Mouse (Mus musculus): ENCODE data around the gene F12. TPM values are rescaled to one million over a fixed set of nuclear protein-coding genes. Genes with fewer than 3 reads are reported as not detected.

The F12 gene
- polyA plus RNA-seq, 1 experiment from 2014 or later, result not detected

- Histone ChIP-seq H3K27me3 (ENCODE audit: control insufficient read depth, insufficient read depth, low read length) (peaks cover 29% of the 10 kb centered on the region), H3K9me3 (replicated peaks; ENCODE audit: control insufficient read depth, low read length) (no peaks in the 10 kb centered on the region), H3K27ac (replicated peaks; ENCODE audit: low read depth, low read length) (no peak overlapping the region), H3K9ac (replicated peaks; ENCODE audit: low read length) (no peak overlapping the region), H3K4me1 (ENCODE audit: control insufficient read depth, insufficient read depth, low read length) (no peaks in the 10 kb centered on the region; the same call in 1 of the 2 replicates), H3K36me3 (replicated peaks; ENCODE audit: control insufficient read depth, insufficient read depth, low read depth, low read length) (no peaks in the 10 kb centered on the region), H3K4me2 (ENCODE audit: low read depth, low read length) (no peak overlapping the region), H3K4me3 (ENCODE audit: low read depth, low read length) (no peak overlapping the region)
- WGBS, result 78% methylated on average over 4 of the region's 4 CpGs
- ATAC-seq (replicated peaks; ENCODE audit: insufficient number of reproducible peaks, low FRiP score, low TSS enrichment, low read depth), result no peak
- DNase-seq (ENCODE audit: low spot score), result no peak
These were observed 44.8 kb downstream of the F12 start for GRCm38 (mm10) chr13:55381790-55382189.

GRCm38 (mm10) chr13:55378907-55379580, 47.5 kb downstream of the F12 start:
- peaks cover 29% of the 10 kb centered on the region for H3K27me3 ChIP-seq (ENCODE audit: control insufficient read depth, insufficient read depth, low read length)
- H3K4me1 ChIP-seq (ENCODE audit: control insufficient read depth, insufficient read depth, low read length), result no peaks in the 10 kb centered on the region; the same call in 1 of the 2 replicates
- no peak overlapping the region for H3K4me2 ChIP-seq (ENCODE audit: low read depth, low read length)
- H3K9ac ChIP-seq (replicated peaks; ENCODE audit: low read length), result no peak overlapping the region
- no peak overlapping the region for H3K27ac ChIP-seq (replicated peaks; ENCODE audit: low read depth, low read length)
- H3K9me3 ChIP-seq (replicated peaks; ENCODE audit: control insufficient read depth, low read length), result no peaks in the 10 kb centered on the region
- peak; percentile 15 for DNase-seq (ENCODE audit: low spot score)
- ATAC-seq (replicated peaks; ENCODE audit: insufficient number of reproducible peaks, low FRiP score, low TSS enrichment, low read depth), result no peak
- 6% methylated on average over 32 of the region's 32 CpGs for WGBS
- no peaks in the 10 kb centered on the region for H3K36me3 ChIP-seq (replicated peaks; ENCODE audit: control insufficient read depth, insufficient read depth, low read depth, low read length)
- no peak overlapping the region for H3K4me3 ChIP-seq (ENCODE audit: low read depth, low read length)

- DNase-seq (ENCODE audit: low spot score) (no peak), ATAC-seq (replicated peaks; ENCODE audit: insufficient number of reproducible peaks, low FRiP score, low TSS enrichment, low read depth) (no peak)
- no peaks in the 10 kb centered on the region for H3K36me3 ChIP-seq (replicated peaks; ENCODE audit: control insufficient read depth, insufficient read depth, low read depth, low read length)
- peaks cover 27% of the 10 kb centered on the region for H3K27me3 ChIP-seq (ENCODE audit: control insufficient read depth, insufficient read depth, low read length)
- no peak overlapping the region for H3K4me2 ChIP-seq (ENCODE audit: low read depth, low read length)
- no peaks in the 10 kb centered on the region for H3K9me3 ChIP-seq (replicated peaks; ENCODE audit: control insufficient read depth, low read length)
- H3K4me1 ChIP-seq (ENCODE audit: control insufficient read depth, insufficient read depth, low read length), result no peaks in the 10 kb centered on the region; the same call in 1 of the 2 replicates
- H3K4me3 ChIP-seq (ENCODE audit: low read depth, low read length), result no peak overlapping the region
- H3K9ac ChIP-seq (replicated peaks; ENCODE audit: low read length), result no peak overlapping the region
- no peak overlapping the region for H3K27ac ChIP-seq (replicated peaks; ENCODE audit: low read depth, low read length)
- 71% methylated on average over 2 of the region's 2 CpGs for WGBS
These were observed 50.7 kb downstream of the F12 start for GRCm38 (mm10) chr13:55375877-55376276.

GRCm38 (mm10) chr13:55374206-55374924, 52.2 kb downstream of the F12 start:
- WGBS, result 65% methylated on average over 6 of the region's 6 CpGs
- H3K27me3 ChIP-seq (ENCODE audit: control insufficient read depth, insufficient read depth, low read length), result peaks cover 16% of the 10 kb centered on the region
- H3K36me3 ChIP-seq (replicated peaks; ENCODE audit: control insufficient read depth, insufficient read depth, low read depth, low read length), result no peaks in the 10 kb centered on the region
- DNase-seq (ENCODE audit: low spot score) (no peak), ATAC-seq (replicated peaks; ENCODE audit: insufficient number of reproducible peaks, low FRiP score, low TSS enrichment, low read depth) (no peak)
- H3K4me3 ChIP-seq (ENCODE audit: low read depth, low read length), result no peak overlapping the region
- no peaks in the 10 kb centered on the region; the same call in 1 of the 2 replicates for H3K4me1 ChIP-seq (ENCODE audit: control insufficient read depth, insufficient read depth, low read length)
- H3K9me3 ChIP-seq (replicated peaks; ENCODE audit: control insufficient read depth, low read length), result no peaks in the 10 kb centered on the region
- no peak overlapping the region for H3K4me2 ChIP-seq (ENCODE audit: low read depth, low read length)
- H3K27ac ChIP-seq (replicated peaks; ENCODE audit: low read depth, low read length), result no peak overlapping the region
- H3K9ac ChIP-seq (replicated peaks; ENCODE audit: low read length), result no peak overlapping the region

- no peaks in the 10 kb centered on the region for H3K27me3 ChIP-seq (ENCODE audit: control insufficient read depth, insufficient read depth, low read length)
- WGBS, result 40% methylated on average over 5 of the region's 5 CpGs
These were observed 54.9 kb downstream of the F12 start for GRCm38 (mm10) chr13:55371740-55372139.

GRCm38 (mm10) chr13:55371007-55371681, 55.4 kb downstream of the F12 start:
- H3K27ac ChIP-seq (replicated peaks; ENCODE audit: low read depth, low read length), result no peak overlapping the region
- H3K9ac ChIP-seq (replicated peaks; ENCODE audit: low read length), result no peak overlapping the region
- ATAC-seq (replicated peaks; ENCODE audit: insufficient number of reproducible peaks, low FRiP score, low TSS enrichment, low read depth), result no peak
- no peaks in the 10 kb centered on the region for H3K27me3 ChIP-seq (ENCODE audit: control insufficient read depth, insufficient read depth, low read length)
- H3K9me3 ChIP-seq (replicated peaks; ENCODE audit: control insufficient read depth, low read length), result no peaks in the 10 kb centered on the region
- H3K36me3 ChIP-seq (replicated peaks; ENCODE audit: control insufficient read depth, insufficient read depth, low read depth, low read length), result no peaks in the 10 kb centered on the region
- H3K4me1 ChIP-seq (ENCODE audit: control insufficient read depth, insufficient read depth, low read length), result no peaks in the 10 kb centered on the region
- no peak overlapping the region for H3K4me3 ChIP-seq (ENCODE audit: low read depth, low read length)
- WGBS, result 54% methylated on average over 8 of the region's 8 CpGs
- no peak overlapping the region for H3K4me2 ChIP-seq (ENCODE audit: low read depth, low read length)
- DNase-seq (ENCODE audit: low spot score), result no peak

More at GRCm38 (mm10) chr13:55371740-55372139, 54.9 kb downstream of the F12 start:
- H3K27ac ChIP-seq (replicated peaks; ENCODE audit: low read depth, low read length), result no peak overlapping the region
- no peak overlapping the region for H3K9ac ChIP-seq (replicated peaks; ENCODE audit: low read length)
- DNase-seq (ENCODE audit: low spot score) (no peak), ATAC-seq (replicated peaks; ENCODE audit: insufficient number of reproducible peaks, low FRiP score, low TSS enrichment, low read depth) (no peak)
- no peaks in the 10 kb centered on the region for H3K36me3 ChIP-seq (replicated peaks; ENCODE audit: control insufficient read depth, insufficient read depth, low read depth, low read length)
- no peak overlapping the region for H3K4me2 ChIP-seq (ENCODE audit: low read depth, low read length)
- no peak overlapping the region for H3K4me3 ChIP-seq (ENCODE audit: low read depth, low read length)
- no peaks in the 10 kb centered on the region for H3K9me3 ChIP-seq (replicated peaks; ENCODE audit: control insufficient read depth, low read length)
- H3K4me1 ChIP-seq (ENCODE audit: control insufficient read depth, insufficient read depth, low read length), result no peaks in the 10 kb centered on the region

GRCm38 (mm10) chr13:55370234-55370633, 56.4 kb downstream of the F12 start:
- no peaks in the 10 kb centered on the region for H3K9me3 ChIP-seq (replicated peaks; ENCODE audit: control insufficient read depth, low read length)
- no peak overlapping the region for H3K4me3 ChIP-seq (ENCODE audit: low read depth, low read length)
- no peaks in the 10 kb centered on the region for H3K36me3 ChIP-seq (replicated peaks; ENCODE audit: control insufficient read depth, insufficient read depth, low read depth, low read length)
- H3K27ac ChIP-seq (replicated peaks; ENCODE audit: low read depth, low read length), result no peak overlapping the region
- 67% methylated on average over 3 of the region's 3 CpGs for WGBS
- ATAC-seq (replicated peaks; ENCODE audit: insufficient number of reproducible peaks, low FRiP score, low TSS enrichment, low read depth) (no peak), DNase-seq (ENCODE audit: low spot score) (no peak)
- no peaks in the 10 kb centered on the region for H3K27me3 ChIP-seq (ENCODE audit: control insufficient read depth, insufficient read depth, low read length)
- no peak overlapping the region for H3K4me2 ChIP-seq (ENCODE audit: low read depth, low read length)
- no peak overlapping the region for H3K9ac ChIP-seq (replicated peaks; ENCODE audit: low read length)
- H3K4me1 ChIP-seq (ENCODE audit: control insufficient read depth, insufficient read depth, low read length), result no peaks in the 10 kb centered on the region

Measured in embryonic facial prominence, embryonic 11.5 days (tissue).